Mouse (Mus musculus) lung, adult 2 months (tissue): ENCODE measurements at regions not wholly inside any gene's neighbourhood (a gene's known extent, or its start where the extent isn't known, plus 50 kb on each side); places are given as distances from the start of the nearest gene placed in this dataset.

Experiments
- CTCF ChIP-seq: fragments of 200-500 bp; IDR thresholded peaks from 2 replicates; pipeline ENCODE4 v1.5.1; 2011; ENCODE audit warnings: mild to moderate bottlenecking, low read length, control low read depth; ENCODE audit not compliant: insufficient read depth
- POLR2A ChIP-seq: fragments of 200-500 bp; IDR thresholded peaks from 2 replicates; pipeline ENCODE4 v1.6.1; 2011; ENCODE audit warnings: low read depth, mild to moderate bottlenecking, control low read depth, low read length, borderline replicate concordance; ENCODE audit errors: extremely low read depth

DNA sequence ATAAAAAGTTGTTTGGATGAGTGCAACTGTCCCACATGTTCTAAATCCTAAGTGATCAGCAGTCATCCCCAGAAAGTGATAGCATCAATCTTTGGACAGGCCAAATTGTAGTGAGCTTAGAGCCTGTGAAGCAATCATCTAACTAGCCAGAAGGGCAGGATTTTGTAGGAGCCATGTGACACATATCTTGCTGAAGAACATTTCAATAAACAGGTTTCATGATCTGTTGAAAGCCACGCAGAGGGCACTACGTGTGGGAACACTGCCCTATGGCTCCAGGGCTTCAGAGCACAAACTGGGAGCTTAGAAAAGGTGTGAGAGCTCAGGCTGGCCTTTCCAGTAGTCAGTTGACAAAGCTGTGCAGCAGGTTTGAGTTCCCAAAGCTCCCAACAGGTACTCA, 188.3 kb upstream of the Gm21897 start:
- TF ChIP-seq CTCF = no peak
- no peak for TF ChIP-seq POLR2A
